23 mouse cellular contexts compared by ENCODE assay signal in genomic region chr3:67935829-67936228, GRCm38 (mm10). TPM values are rescaled to one million over a fixed set of nuclear protein-coding genes. Genes with fewer than 3 reads are reported as not detected.
"Had no signal": no experiment of that assay in that cellular context is flagged by ENCODE, and none has a peak within 500 bp of the region (broad histone marks: within the 10 kb centered on the region; RNA-seq: fewer than 3 reads in every experiment).

No protein-coding gene starts in this region.

- H3K9me3 ChIP-seq: neural tube, embryonic 13.5 days; neural tube, embryonic 15.5 days; stomach, embryonic 15.5 days had no signal

- H3K27ac ChIP-seq: neural tube, embryonic 13.5 days; neural tube, embryonic 15.5 days; stomach, embryonic 15.5 days; stomach, postnatal 0 days had no signal

- H3K4me1 ChIP-seq: neural tube, embryonic 13.5 days; neural tube, embryonic 15.5 days; stomach, embryonic 15.5 days had no signal

- H3K4me3 ChIP-seq: neural tube, embryonic 13.5 days; neural tube, embryonic 15.5 days; stomach, embryonic 15.5 days had no signal

- H3K4me2 ChIP-seq: neural tube, embryonic 13.5 days; neural tube, embryonic 15.5 days; stomach, embryonic 15.5 days had no signal

- H3K9ac ChIP-seq: neural tube, embryonic 13.5 days; neural tube, embryonic 15.5 days; stomach, embryonic 15.5 days had no signal

- DNase-seq: retina, postnatal 1 day; right cerebral cortex, adult 18-20 months; right cerebral cortex, postnatal 14 days; right cerebral cortex, postnatal 25 days; right cerebral cortex, postnatal 4 days; spleen, adult 18-20 months; thymus, adult 18-20 months; thymus, adult 2 months; thymus, postnatal 14 days; thymus, postnatal 25 days; thymus, postnatal 36 days; thymus, postnatal 4 days had no signal

- H3K27me3 ChIP-seq: neural tube, embryonic 13.5 days; neural tube, embryonic 15.5 days; stomach, embryonic 15.5 days had no signal

- H3K36me3 ChIP-seq: neural tube, embryonic 13.5 days; neural tube, embryonic 15.5 days; stomach, embryonic 15.5 days had no signal

RNA-seq across cellular contexts. Expression of gene Iqschfp, which starts 43.8 kb away (rescaled TPM):
- total RNA-seq: neutrophil, adult 5-6 weeks had no signal
- polyA plus RNA-seq: small intestine, adult 2 months; spleen, adult 2 months; thymus, adult 2 months; thymus, postnatal 0 days; urinary bladder, adult 2 months had no signal

RNA-seq across cellular contexts. Expression of gene Iqcj, which starts 43.8 kb away (rescaled TPM):
- polyA plus RNA-seq: small intestine, adult 2 months; spleen, adult 2 months; stomach, embryonic 14.5 days; stomach, embryonic 15.5 days; stomach, embryonic 16.5 days; stomach, postnatal 0 days; thymus, postnatal 0 days; urinary bladder, adult 2 months had no signal
